Mouse (Mus musculus): ENCODE results near the gene Bcar3.

Gene Bcar3

GRCm38 (mm10) chr3:122418564-122419274 lies 124.8 kb downstream of the Bcar3 start:
- DNase-seq (ENCODE audit: low spot score in 2 of 2): no peak

DNA sequence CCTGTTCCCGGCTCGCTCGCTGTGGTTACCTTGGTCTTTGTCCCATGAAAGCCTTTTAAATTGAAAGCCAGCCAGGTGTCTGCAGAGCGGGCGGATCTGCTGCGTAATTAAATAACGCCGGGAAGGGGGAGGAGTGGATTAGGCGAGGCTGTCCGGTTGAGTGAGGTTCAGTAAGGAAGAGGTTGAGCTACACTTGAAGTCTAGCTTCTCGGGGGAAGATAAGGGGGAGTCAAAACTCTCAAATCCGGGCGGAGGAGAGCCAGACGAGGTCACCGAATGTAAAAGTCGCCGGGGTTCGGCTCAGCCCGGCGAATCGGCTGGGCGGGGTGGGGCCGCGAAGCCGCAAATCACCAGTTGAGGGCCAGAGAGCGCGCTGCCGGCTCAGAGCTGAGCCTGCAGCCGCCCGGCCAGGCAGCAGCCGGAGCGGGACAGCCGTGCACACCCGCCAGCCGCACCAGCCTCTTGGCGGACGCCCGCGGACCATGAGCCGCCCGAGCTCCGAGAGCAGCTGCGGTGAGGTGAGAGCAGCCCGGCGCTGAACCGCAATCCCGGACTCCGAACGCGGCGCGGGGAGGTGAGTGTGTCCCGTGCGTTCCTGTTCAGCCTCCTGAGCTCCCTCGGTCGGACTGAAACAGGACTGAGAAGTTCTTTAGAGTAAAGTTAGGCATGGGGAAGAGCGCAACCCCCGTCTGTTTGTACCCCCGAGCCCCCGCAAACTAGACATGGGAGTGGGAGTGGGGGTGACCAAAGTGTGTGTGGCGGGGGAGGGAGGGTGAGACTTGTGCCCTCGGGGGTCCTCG lies 125.9 kb downstream of the Bcar3 start:
- peak; percentile 10 to 27 for DNase-seq (ENCODE audit: low spot score in 2 of 2)

DNA sequence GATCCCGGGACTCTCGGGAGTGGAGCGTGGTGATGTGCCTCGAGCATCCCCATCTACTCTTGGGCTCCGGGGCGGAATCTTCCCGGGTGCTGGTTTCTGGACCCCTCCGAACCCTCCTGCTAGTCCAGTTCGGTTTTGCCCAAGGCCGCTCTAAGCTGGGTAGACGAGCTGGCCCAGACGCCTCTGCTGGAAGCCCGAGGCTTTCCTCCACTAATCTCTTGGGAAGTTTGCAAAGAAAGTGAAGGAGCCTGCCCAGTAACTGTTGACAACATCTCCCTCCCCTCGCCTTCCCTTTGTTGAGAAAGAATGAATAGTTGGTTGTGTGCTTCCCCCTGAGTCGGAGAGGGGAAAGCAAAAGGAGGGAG lies 126.5 kb downstream of the Bcar3 start:
- peak in 1 of 2 experiments; percentile 9 for DNase-seq (ENCODE audit: low spot score in 2 of 2)

DNA sequence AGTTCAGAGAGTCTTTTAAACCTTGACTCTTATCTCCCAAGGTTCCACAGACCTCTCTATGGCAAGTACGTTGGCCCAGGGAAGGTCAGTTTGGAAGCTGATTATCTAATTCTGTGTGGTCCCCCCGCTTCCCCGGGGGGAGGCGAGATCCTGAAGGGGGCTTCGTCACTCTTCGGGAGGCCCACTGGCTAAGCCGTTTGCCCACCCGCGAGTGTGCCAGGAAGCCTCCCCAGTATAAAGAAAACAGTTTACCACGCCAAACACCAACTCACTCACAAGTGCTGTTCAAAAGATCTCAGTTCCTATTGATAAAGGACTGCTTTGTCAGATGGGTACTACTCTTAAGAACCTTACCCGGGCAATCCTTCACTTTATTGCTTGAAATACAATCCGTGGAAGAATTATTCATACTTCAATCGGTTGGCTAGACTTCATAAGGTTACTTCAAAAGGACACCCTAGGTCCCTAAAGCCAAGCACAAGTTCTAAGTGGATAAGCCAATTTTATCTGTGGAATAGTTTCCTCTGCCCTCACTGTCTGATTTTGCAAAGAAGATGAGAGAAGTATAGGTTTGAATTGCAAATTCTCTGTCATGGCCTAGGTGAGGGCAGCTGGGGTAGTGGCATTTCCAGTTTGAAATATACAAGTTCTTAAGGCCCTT lies 127.2 kb downstream of the Bcar3 start:
- no peak for DNase-seq (ENCODE audit: low spot score in 2 of 2)

DNA sequence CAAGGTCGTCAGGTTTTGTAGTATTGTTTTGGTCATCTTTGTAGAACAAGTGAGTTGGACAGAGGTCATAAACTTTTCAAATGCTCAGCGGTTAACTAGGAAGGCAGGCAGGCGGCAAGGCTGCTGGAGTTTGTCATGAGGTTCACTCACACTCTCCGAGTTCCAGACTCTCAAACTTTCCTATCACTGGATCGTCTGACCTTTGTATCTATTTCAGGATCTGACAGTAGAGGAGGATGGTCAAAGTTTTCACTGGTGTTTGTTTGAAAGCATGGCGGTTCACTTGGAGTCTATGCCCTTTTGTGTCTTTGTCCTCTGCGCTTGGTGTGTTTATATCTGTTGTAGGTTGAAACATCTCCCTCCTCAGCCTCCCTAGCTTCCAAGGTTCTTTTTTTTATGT lies 127.9 kb downstream of the Bcar3 start:
- DNase-seq (ENCODE audit: low spot score in 2 of 2): no peak

- no peak for DNase-seq (ENCODE audit: low spot score in 2 of 2)
Measured at GRCm38 (mm10) chr3:122422276-122422675, 128.3 kb downstream of the Bcar3 start.

- no peak for DNase-seq (ENCODE audit: low spot score in 2 of 2)
Measured at GRCm38 (mm10) chr3:122423643-122424042, 129.7 kb downstream of the Bcar3 start.

- DNase-seq (ENCODE audit: low spot score in 2 of 2): no peak
Measured at GRCm38 (mm10) chr3:122428325-122428821, 134.4 kb downstream of the Bcar3 start.

GRCm38 (mm10) chr3:122430780-122431497 lies 137.0 kb downstream of the Bcar3 start:
- no peak for DNase-seq (ENCODE audit: low spot score in 2 of 2)

- no peak for DNase-seq (ENCODE audit: low spot score in 2 of 2)
Measured at GRCm38 (mm10) chr3:122432811-122433406, 139.0 kb downstream of the Bcar3 start.

DNA sequence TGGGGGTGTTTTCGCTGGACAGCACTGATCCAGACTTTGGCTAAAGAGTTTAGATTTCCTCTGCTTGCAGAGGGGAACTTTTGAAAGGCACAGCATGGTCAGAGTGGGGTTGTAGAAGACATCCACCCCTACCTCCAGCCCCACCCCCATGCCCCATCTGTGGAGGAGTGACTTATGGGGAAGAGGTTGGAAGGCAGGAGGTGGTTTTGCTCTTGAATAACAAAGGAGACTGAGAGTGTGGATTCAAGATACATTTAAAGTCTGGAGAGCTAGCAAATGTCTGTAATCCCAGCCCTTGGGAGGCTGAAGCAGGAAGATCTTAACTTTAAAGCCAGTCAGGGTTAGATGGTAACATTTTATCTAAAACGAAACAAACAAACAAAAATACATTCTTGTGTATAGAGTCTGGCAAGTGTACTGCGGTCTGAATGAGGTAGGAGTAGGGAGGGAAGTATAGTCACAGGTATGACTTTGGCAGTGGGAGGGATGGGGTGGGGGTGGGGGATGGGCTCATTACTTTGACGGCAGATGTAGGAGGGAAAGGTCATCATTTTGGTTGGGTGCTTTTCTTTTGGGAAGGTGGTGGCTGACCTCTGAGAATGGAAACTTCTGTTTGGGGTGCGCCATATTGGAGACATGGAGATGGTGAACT lies 140.2 kb downstream of the Bcar3 start:
- DNase-seq (ENCODE audit: low spot score in 2 of 2): no peak

DNA sequence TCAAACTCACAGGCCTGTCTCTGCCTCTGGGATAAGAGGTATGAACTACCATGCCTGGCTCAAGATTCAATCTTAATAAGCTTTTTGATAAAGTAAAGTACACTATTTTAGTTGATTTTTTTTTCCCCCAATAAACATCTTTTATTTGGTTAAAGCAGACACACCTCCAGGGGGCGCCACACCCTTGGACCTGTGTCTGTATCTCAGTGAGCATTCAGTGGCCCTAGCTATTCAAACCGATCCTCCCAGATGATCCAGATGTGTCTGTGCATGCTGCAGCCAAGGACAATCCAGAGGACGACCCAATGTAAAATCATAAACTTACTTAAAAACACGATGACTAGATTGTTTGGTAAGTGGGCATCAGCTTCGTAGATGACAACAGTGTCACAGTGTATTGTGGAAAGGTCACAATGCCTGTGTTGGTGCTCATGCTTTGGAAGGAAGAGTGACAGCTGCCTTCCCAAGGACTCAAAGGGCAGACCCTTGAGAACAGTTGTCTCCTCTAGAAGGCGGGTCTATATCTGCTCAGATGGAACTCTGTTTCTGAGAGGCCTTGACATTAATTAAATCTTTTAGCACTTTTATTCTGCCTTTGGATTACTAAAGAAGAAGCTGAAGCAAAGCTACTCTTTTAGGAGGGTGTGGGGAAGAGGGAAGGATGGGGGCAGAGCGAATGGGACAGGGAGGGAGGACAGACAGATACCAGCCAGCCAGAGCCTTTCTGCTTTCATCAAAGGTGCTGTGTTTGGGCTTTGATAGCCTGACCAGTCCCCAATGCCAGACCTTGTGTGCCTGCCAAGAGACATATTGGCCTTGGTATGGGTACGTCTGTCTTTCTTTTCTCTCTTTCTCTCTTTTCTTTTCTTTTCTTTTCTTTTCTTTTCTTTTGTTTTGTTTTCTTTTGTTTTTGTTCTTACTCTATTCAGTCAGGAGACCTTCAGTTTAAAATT lies 141.3 kb downstream of the Bcar3 start:
- DNase-seq (ENCODE audit: low spot score in 2 of 2): no peak

DNA sequence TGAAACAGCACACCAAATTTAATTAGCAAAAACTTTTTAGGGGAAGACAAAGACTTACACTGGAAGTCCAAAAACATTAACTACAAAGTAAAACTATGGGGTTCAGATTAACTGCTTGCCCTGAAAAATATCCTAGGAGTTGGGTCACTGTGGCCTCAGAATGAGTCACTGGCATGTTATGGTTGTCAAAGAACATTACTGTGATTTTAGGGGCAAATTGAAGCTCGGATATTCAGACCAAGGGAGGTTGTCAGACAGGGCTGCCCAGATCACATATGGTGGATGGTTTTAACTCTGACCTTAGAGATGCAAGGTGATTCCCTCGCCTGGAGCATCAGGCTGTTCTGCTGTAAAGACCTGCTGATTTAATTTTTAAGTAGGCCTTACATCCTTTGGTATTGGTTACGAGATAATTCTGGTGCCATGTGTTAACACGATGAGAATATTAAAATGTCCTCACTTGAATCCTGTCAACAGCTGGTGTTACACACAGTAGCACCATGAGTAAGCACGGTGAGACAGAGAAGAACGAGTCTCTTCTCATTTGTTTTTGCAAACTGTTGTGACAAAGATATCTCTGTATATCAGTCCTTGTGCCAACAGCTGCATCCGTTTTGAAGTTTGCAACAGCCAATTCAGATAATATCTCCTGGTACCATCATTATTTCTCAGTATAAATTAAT lies 144.3 kb downstream of the Bcar3 start:
- DNase-seq (ENCODE audit: low spot score in 2 of 2): no peak

- no peak for DNase-seq (ENCODE audit: low spot score in 2 of 2)
Measured at GRCm38 (mm10) chr3:122445696-122446095, 151.8 kb downstream of the Bcar3 start.

DNA sequence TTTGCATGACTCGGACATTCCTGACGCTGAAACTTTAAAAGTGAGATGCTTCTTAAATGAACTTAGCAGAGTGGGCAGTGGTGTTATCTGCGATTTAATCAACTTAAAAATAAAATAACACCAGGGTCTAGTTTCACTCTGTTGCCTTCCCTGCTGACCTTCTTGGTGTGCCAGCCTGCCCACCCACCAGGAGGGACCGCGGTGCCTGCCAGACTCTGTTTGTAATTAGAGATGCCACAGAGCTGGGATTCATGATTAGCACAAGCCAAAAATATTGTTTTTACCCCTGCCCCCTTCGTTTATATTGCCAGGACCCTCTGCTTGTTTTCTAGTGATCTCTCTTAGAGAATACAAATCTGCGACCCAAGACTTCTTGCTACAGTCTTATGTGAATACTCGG lies 152.7 kb downstream of the Bcar3 start:
- no peak for DNase-seq (ENCODE audit: low spot score in 2 of 2)

DNA sequence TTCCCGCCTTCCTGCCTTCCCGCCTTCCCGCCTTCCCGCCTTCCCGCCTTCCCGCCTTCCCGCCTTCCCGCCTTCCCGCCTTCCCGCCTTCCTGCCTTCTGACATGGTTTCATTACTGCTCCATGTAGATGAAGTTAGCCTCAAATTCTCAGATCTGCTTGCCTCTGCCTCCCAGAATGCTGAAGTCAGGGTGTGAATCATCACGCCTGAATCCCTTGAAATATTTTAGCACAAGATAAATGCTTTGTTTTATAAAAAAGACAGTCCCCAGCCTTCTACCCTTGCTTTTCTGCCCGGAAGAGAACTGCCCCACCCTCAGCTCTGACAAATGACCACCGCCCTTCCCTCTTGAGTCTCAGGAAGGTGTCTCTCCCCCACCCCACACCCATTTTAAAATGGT lies 154.3 kb downstream of the Bcar3 start:
- DNase-seq (ENCODE audit: low spot score in 2 of 2): no peak

GRCm38 (mm10) chr3:122450041-122450440 lies 156.1 kb downstream of the Bcar3 start:
- DNase-seq (ENCODE audit: low spot score in 2 of 2): no peak

DNA sequence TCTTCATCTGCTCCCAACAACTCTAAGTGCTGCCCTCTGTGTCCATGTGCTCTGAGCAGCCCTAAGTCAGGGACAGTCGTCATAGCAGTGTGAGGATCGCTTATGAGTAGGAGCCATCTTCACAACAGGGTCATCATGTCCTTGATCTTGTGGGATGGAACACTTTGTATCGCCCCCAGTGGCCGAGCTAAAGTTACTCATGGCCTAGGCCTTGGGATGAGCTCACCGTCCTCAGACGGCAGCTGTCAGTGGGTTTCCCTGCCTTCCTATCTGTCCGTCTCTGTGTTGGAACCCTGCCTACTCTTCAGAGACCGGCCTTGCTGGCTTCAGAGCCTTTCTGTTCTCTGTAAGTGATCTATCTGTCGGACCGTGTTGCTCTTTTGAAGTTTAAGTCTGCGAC lies 159.9 kb downstream of the Bcar3 start:
- no peak for DNase-seq (ENCODE audit: low spot score in 2 of 2)

DNA sequence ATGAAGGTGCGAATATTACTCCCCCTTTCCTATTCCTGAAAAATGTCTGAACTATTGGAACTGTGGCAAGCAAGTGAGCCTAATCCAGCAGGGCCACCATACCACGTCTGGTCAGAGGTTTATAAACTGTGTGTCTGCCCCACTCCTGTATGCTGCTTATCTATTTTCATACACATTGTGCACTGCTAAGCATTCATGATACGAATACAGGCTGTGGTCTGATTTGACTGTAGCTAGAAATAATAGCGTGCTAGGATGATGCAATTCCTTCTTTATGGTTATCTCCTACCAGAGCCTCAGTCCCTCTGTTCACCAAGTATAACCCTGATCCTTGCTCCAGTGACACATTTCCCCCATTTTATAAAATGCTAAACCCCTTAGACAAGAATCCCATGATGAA lies 162.2 kb downstream of the Bcar3 start:
- no peak for DNase-seq (ENCODE audit: low spot score in 2 of 2)
